Mouse (Mus musculus) MEL (cell line): ENCODE results near the gene Relb. TPM values are rescaled to one million over a fixed set of nuclear protein-coding genes. Genes with fewer than 3 reads are reported as not detected.
A peak's percentile ranks its signal among the peaks of the same experiment; 100 is the strongest.

ENCODE experiments used
- DNase-seq: peaks from one replicate; pipeline ENCODE4 v3.0.0; 2011; ENCODE audit warnings: low read depth, low spot score
- H3K27ac ChIP-seq: 2 replicates; pipeline ENCODE4 v1.5.1; 2012; ENCODE audit warnings: low read depth, mild to moderate bottlenecking, control low read depth, low read length, moderate library complexity; ENCODE audit not compliant: control insufficient read depth
- H3K27me3 ChIP-seq, 2 experiments: fragments of 150-350 bp in 1 of 2; sonication (generic) in 1 of 2; 2 replicates each; pipeline ENCODE4 v1.6.1; 2012; ENCODE audit warnings: low read length in 2 of 2, mild to moderate bottlenecking in 2 of 2, improper control_type of control experiment in 1 of 2, moderate library complexity in 1 of 2; ENCODE audit not compliant: insufficient read depth in 2 of 2, control insufficient read depth in 1 of 2
- H3K36me3 ChIP-seq, 2 experiments: 2 replicates each; pipeline ENCODE4 v1.6.1; 2012 to 2014; ENCODE audit warnings: low read length in 2 of 2, improper control_type of control experiment in 1 of 2, inconsistent platforms in 1 of 2, mild to moderate bottlenecking in 1 of 2; ENCODE audit not compliant: insufficient read depth in 2 of 2, control insufficient read depth in 1 of 2
- H3K4me1 ChIP-seq, 2 experiments: fragments of 150-350 bp in 1 of 2; sonication (generic) in 1 of 2; 2 replicates each; pipeline ENCODE4 v1.6.1; 2012; ENCODE audit warnings: low read length in 2 of 2, improper control_type of control experiment in 1 of 2, mild to moderate bottlenecking in 1 of 2; ENCODE audit not compliant: insufficient read depth in 2 of 2, control insufficient read depth in 1 of 2
- H3K4me3 ChIP-seq, 2 experiments: fragments of 150-350 bp in 1 of 2; sonication (generic) in 1 of 2; 2 replicates each; pipeline ENCODE4 v1.5.1; 2012; ENCODE audit warnings: low read depth in 2 of 2, low read length in 2 of 2, mild to moderate bottlenecking in 2 of 2, moderate library complexity in 2 of 2, control low read depth in 1 of 2, improper control_type of control experiment in 1 of 2; ENCODE audit not compliant: control insufficient read depth in 1 of 2, insufficient read depth in 1 of 2
- H3K79me2 ChIP-seq: 2 replicates; pipeline ENCODE4 v1.6.1; 2012; ENCODE audit warnings: mild to moderate bottlenecking, low read length, moderate library complexity; ENCODE audit not compliant: control insufficient read depth, poor library complexity, insufficient read depth
- H3K9ac ChIP-seq: 2 replicates; pipeline ENCODE4 v1.6.1; 2012; ENCODE audit warnings: low read depth, mild to moderate bottlenecking, control low read depth, low read length, moderate library complexity; ENCODE audit not compliant: control insufficient read depth, poor library complexity, severe bottlenecking
- H3K9me3 ChIP-seq: fragments of 150-350 bp; sonication (generic); replicated peaks from 2 replicates; pipeline ENCODE4 v1.6.1; 2012; ENCODE audit warnings: mild to moderate bottlenecking, low read length, improper control_type of control experiment, moderate library complexity; ENCODE audit not compliant: insufficient read depth
- MAZ ChIP-seq: IDR thresholded peaks from 2 replicates; pipeline ENCODE4 v1.6.1; 2012; ENCODE audit warnings: low read depth, mild to moderate bottlenecking, inconsistent platforms, low read length, improper control_type of control experiment
- MXI1 ChIP-seq: IDR thresholded peaks from 2 replicates; pipeline ENCODE4 v1.6.1; 2011; ENCODE audit warnings: mild to moderate bottlenecking, low read depth, low read length, improper control_type of control experiment
- POLR2A ChIP-seq, 2 experiments: IDR thresholded peaks; 2 replicates each; pipeline ENCODE4 v1.6.1; 2011 to 2012; ENCODE audit warnings: low read length in 2 of 2, mild to moderate bottlenecking in 2 of 2, control low read depth in 1 of 2, improper control_type of control experiment in 1 of 2, low read depth in 1 of 2, moderate library complexity in 1 of 2; ENCODE audit not compliant: control insufficient read depth in 1 of 2, insufficient read depth in 1 of 2, poor library complexity in 1 of 2
- POLR2AphosphoS2 ChIP-seq: IDR thresholded peaks from 2 replicates; pipeline ENCODE4 v1.6.1; 2011; ENCODE audit warnings: low read length, improper control_type of control experiment
- POLR2AphosphoS5 ChIP-seq: IDR thresholded peaks from 2 replicates; pipeline ENCODE4 v1.6.1; 2012; ENCODE audit warnings: low read depth, borderline replicate concordance, mild to moderate bottlenecking, inconsistent platforms, low read length, moderate library complexity, mixed read lengths
- SIN3A ChIP-seq: IDR thresholded peaks from 2 replicates; pipeline ENCODE4 v1.6.1; 2012; ENCODE audit warnings: low read length, improper control_type of control experiment, inconsistent platforms
- TBP ChIP-seq: IDR thresholded peaks from 2 replicates; pipeline ENCODE4 v1.8.0; 2011; ENCODE audit warnings: low read depth, low read length, improper control_type of control experiment
- ZC3H11A ChIP-seq: IDR thresholded peaks from 2 replicates; pipeline ENCODE4 v1.6.1; 2012; ENCODE audit warnings: low read depth, mild to moderate bottlenecking, inconsistent platforms, low read length, improper control_type of control experiment
- ZMIZ1 ChIP-seq: IDR thresholded peaks from 2 replicates; pipeline ENCODE4 v1.6.1; 2012; ENCODE audit warnings: low read depth, mild to moderate bottlenecking, inconsistent platforms, low read length, improper control_type of control experiment, moderate library complexity
- ZNF384 ChIP-seq: IDR thresholded peaks from 2 replicates; pipeline ENCODE4 v1.6.1; 2012; ENCODE audit warnings: low read depth, mild to moderate bottlenecking, inconsistent platforms, low read length, improper control_type of control experiment
- polyA plus RNA-seq, 2 experiments: library from polyadenylated mRNA; stranded (reverse) in 1 of 2; unstranded in 1 of 2; fragments of >175 nt in 1 of 2; fragments of >200 nt in 1 of 2; gene quantifications; 2 replicates each; pipeline versions ENCODE4 v1.2.1 to v1.2.4; 2012; ENCODE audit warnings: low replicate concordance in 2 of 2, low read depth in 1 of 2; ENCODE audit not compliant: insufficient read length in 2 of 2, insufficient read depth in 1 of 2, missing spikeins in 1 of 2
- total RNA-seq: library from RNA; depleted of rRNA; stranded (reverse); fragments of 300-350 nt; gene quantifications from 2 replicates; pipeline ENCODE4 v1.2.3, GENCODE M21; 2012

Gene Relb
- total and polyA plus RNA-seq, 3 experiments: 6.2 to 7.7 TPM; not detected in 1

GRCm38 (mm10) chr7:19664955-19665841 is 36.0 kb upstream of the Relb start, which contains the start of gene Clptm1 (continued):
- TF ChIP-seq TBP (peak; percentile 80), POLR2AphosphoS5 (no peak), ZNF384 (peak; percentile 55; the same call in 1 of the 2 replicates), MAZ (peak; percentile 45; the same call in 1 of the 2 replicates), ZC3H11A (no peak)

GRCm38 (mm10) chr7:19664455-19664954 is 35.3 kb upstream of the Relb start:
- Histone ChIP-seq H3K79me2 (peaks cover 50% of the 10 kb centered on the region), H3K4me1 (peaks cover 4 to 12% of the 10 kb centered on the region in 2 experiments; a peak in 3 of 4 replicates), H3K27me3 (no peaks in the 10 kb centered on the region), H3K9ac (peak overlapping the region; percentile 89), H3K4me3 (peak overlapping the region; percentile 75 to 82), H3K27ac (peak overlapping the region; percentile 26; the same call in 1 of the 2 replicates), H3K9me3 (no peaks in the 10 kb centered on the region), H3K36me3 (peaks cover 1 to 11% of the 10 kb centered on the region in 2 experiments)
- no peak for DNase-seq
- TF ChIP-seq POLR2AphosphoS2 (no peak), POLR2A (IDR thresholded peaks at IDR 0.05; ENCODE audit: control insufficient read depth in 1 of 2, insufficient read depth in 1 of 2, low read depth in 1 of 2, low read length in 2 of 2, poor library complexity in 1 of 2) (peak in 1 of 2 experiments; percentile 64; a peak in 1 of 4 replicates)

GRCm38 (mm10) chr7:19663940-19664339 is 34.7 kb upstream of the Relb start:
- DNase-seq: peak; percentile 30
- TF ChIP-seq SIN3A (no peak), TBP (no peak), ZMIZ1 (no peak), MXI1 (no peak)
- TF ChIP-seq, all 39 proteins: peak for 0
- Histone ChIP-seq H3K79me2 (peaks cover 52% of the 10 kb centered on the region), H3K4me1 (peaks cover 4 to 8% of the 10 kb centered on the region in 2 experiments; a peak in 3 of 4 replicates), H3K27ac (no peak overlapping the region), H3K36me3 (peaks cover 1 to 11% of the 10 kb centered on the region in 2 experiments), H3K9ac (peak overlapping the region; percentile 89), H3K9me3 (no peaks in the 10 kb centered on the region), H3K27me3 (no peaks in the 10 kb centered on the region), H3K4me3 (peak overlapping the region; percentile 75 to 82)
